Mouse (Mus musculus): ENCODE measurements around the gene Sbk3.
"Not testable (repeated sequence)": the region's sequence is repeated elsewhere in the genome, so short reads cannot be mapped to it uniquely, and the experiment has no call there.

The Sbk3 gene

DNA sequence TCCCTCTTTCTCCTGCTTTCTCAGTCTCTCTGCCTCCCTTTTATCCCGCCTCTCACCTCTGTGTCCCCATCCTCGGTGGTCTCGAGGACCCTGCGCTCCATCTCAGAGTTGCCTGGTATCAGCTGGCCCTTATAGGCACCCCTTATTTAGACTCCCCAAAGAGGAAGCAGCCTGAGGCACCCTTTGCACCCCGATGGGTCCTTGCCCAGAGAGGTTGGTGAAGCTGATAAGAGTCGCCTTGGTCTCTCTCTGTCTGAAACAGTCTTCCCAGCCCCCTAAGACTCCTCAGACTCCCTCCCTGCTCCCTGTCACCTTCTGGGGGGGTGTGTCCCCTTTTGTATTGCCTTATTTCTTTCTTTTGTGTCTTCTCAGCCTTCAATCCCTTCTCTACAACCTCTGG is at the start of gene Sbk3:
TSS of gene Sbk3 (minus strand) at position 101 of the 400 bp plus-strand sequence.
- DNase-seq (ENCODE audit: low read depth): no peak

DNA sequence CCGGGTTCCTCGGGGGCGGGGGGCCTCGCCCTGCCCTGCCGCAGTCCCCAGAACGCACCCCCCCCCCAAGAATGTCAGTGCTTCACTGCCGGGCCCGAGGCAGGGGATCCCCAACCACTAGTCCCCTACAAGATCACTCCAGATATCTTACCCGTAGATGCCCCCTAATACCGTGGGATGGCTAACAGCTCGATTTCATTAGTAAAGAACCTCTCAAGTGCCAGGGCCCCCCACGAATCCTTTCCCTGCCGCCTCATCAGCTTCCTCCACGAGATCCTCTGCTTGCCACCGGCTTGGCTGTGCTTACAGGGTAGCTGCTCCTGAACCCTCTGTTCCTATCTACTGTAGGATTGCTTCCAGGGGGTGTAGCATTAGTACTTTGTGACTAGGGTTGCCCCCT is 49.7 kb upstream of the Sbk3 start:
- DNase-seq (ENCODE audit: low read depth): no peak

DNA sequence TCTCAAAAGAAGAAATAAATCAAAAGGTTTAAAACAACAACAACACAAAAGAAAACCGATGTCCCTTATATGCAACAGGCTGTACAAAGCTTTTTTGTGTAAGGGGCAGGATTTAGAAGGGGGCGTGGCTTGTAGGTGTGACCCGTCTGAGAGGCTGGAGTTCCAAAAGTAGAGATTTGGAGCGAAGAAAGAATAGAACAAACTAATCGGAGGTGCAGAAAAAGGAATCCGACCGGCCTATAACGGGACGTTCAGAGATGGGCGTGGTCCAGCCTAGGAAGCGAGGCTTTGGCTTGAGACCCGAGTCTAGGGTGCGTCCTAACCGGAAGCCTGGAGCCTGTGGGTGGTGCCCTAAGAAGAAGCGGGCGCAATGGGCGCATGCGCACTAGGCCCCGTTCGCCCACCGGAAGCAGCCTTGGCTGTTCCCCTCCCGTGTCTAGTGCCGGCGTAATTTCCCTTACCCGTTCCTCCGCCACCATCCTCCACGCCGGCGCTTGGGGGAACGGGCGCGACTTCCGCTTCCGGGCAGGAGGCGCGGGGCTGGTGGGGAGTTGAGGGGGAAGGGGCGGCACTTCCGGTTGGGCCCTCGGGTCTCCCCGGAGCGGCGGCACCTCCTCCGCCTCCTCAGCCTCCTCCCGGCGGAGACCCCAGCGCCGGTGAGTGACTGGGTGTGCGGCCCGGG is 49.2 kb upstream of the Sbk3 start, which contains the start of the genes Zfp865 and Ccdc106:
TSS of gene Zfp865 (plus strand) at position 377 of the 682 bp plus-strand sequence.
TSS of gene Ccdc106 (plus strand) at position 554 of the 682 bp plus-strand sequence.
- peak; percentile 100 for DNase-seq (ENCODE audit: low read depth)

DNA sequence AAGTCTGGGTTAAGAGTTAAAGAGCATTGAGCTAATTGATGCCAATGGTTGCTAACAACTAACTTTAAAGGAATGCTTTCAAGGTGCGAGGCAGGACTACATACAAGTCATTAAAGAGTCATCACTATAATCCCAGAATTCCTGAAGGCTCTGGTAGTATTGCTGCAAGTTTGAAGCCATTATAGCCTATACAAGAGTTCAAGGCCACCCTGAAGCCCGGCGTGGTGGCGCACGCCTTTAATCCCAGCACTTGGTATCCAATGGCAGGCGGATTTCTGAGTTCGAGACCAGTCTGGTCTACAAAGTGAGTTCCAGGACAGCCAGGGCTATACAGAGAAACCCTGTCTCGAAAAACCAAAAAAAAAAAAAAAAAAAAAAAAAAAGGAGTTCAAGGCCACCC is 48.6 kb upstream of the Sbk3 start:
- DNase-seq (ENCODE audit: low read depth): peak; percentile 34

DNA sequence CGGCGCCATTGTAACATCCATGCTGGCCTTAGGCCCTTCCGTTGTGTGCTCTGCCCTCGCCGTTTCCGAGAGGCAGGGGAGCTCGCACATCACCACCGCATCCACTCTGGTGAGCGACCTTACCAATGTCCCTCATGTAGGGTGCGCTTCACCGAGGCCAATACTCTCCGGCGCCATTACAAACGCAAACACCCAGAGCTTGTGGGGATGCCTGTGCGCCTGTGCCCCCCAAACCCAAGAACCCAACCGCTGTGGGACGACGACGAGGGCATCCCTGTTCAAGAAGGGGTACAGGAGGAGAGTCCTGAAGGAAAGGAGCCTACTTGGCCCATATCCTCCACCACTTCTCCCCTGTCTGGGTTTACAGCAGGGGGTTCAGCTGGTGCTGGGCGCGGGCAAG is 47.0 kb upstream of the Sbk3 start:
- DNase-seq (ENCODE audit: low read depth): no peak

DNA sequence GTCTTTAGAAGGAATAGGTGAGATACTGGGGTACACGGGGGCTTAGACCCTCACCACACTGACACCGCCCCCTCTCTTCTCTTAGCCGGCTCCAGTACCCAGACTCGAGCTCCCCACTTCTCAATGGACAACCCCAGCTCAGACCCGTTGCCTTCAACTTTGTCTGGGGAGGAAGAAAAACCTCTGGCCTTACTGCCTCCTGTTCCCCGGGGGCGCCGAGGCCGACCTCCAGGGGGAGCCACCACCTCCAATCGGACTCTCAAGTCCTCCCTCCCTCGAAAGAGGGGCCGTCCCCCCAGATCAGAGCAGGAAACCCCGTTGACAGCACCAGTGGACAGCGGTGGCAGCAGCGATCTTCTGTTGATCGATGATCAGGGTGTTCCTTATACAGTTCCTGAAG is 46.4 kb upstream of the Sbk3 start:
- DNase-seq (ENCODE audit: low read depth): peak; percentile 25

DNA sequence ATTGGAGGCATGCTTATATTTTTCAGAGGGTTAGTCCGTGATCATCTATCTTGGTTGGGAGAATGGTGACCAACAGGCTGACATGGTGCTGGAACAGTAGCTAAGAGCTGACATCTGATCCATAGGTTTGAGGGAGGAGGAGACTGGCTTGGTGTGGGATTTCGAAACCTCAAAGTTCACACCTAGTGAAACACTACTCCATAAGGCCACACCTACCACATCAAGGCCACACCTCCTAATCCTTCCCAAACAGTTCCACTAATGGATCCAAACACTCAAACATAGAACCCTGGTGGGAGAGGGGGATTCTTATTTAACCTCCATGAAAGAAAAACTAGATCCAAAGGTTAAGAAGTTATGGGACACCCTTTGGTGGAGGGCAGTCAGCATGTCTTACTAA is 46.0 kb upstream of the Sbk3 start:
- peak; percentile 26 for DNase-seq (ENCODE audit: low read depth)

DNA sequence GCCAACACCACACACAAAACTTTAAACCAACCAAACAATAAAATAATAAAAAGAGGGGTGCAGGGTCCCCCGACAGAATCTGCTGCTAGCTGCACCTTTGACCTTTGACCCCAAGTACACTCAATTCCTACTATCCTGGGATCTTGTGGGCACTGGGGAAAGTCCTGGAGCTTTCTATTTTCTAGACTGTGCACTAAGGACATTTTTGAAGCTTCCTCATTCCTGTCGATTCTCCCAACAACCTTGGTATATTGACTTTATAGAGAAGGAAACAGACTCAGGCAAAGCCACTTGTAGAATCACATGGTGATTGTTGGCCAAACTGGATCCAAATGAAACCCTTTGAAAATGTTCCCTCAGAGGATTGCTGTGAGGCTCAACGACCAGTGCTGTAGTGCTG is 45.1 kb upstream of the Sbk3 start:
- no peak for DNase-seq (ENCODE audit: low read depth)

DNA sequence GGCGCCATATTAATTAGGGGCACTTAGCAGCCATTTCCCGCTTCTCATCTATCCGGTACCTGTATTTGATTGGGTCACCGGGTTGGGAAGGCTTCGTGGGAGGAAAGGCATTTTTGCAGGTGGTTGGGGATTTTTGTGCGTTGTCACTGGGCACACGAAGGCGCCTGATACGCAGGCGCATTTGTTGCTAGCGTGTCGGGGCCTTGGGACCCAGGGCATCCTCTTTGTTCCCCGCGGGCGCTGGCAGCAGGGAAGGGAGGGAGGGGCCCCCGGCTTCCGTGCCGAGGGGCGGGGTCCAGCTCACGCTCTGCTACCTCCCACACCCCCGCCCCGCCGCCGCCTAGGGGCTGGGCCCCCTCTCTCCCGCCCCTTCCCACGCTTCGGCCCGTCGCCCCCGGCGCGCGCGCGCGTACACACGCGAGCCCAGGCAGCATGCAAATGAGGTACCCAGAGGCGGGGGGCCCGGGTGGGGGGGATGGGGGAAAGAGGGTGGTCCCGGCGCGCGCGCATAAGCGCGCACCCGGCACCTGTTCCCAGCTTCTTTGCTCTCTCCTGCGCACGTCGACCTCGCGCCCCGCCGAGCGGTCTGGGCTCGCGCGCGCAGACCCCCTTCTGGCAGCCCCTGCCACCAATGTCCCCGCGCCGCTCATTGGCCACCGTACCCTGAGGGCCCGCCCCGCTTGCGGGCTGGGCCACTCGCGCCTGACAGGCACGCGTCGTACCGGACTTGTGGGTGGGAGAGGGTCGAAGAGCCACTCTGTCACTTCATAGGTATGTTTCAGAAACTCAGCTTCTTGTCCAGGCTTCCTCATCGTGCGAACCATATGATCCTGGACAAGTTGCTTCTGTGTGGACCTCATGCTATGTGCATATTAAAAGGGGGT is 44.4 kb upstream of the Sbk3 start, which contains the start of gene Gm44973:
TSS of gene Gm44973 (plus strand) at position 379 of the 884 bp plus-strand sequence.
- DNase-seq (ENCODE audit: low read depth): peak; percentile 98

DNA sequence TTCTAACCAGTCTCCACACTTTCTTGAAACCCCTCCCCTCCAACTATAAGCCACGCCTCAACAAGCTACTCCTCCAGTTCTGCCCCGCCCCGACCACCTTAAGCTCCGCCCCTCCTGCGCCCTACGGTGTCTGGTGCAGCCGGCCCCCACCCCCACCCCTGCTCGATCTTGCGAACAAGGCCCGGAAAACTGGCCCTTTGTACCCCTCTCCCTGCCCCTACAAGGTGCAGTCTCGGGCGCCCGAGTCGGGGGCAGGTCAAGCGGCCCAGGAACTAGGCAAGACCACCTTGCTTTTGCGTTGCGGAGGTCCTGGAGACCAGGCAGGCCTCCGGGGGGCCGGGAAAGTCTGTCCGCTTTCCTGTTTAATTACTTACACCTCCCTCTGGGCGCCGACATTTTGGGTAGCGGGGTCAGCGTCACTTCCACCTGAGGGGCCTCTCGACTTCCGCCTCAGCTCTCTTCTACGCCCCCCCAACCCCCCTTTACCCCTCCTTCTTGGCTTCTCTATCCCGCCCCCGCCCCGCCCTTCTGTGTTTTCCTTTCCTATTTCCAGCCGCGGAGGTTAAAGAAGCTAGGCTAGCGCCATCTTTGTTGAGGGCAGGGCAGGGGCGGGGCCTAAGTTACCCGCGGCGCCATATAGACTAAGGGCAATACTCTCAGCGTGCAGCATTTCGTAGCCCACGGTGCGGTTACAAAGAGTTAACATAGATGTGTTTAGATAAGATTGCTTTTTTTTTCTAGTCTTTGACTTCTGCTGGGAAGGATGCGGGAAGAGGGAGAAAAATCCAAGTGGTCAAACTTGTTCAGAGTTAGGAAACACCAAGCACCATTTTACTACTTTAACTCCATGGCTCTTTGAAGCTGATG is 43.5 kb upstream of the Sbk3 start, which contains the start of the genes Zfp524 and Fiz1:
TSS of gene Zfp524 (plus strand) at position 165 of the 867 bp plus-strand sequence.
TSS of gene Fiz1 (minus strand) at position 447 of the 867 bp plus-strand sequence.
- DNase-seq (ENCODE audit: low read depth): peak; percentile 100

DNA sequence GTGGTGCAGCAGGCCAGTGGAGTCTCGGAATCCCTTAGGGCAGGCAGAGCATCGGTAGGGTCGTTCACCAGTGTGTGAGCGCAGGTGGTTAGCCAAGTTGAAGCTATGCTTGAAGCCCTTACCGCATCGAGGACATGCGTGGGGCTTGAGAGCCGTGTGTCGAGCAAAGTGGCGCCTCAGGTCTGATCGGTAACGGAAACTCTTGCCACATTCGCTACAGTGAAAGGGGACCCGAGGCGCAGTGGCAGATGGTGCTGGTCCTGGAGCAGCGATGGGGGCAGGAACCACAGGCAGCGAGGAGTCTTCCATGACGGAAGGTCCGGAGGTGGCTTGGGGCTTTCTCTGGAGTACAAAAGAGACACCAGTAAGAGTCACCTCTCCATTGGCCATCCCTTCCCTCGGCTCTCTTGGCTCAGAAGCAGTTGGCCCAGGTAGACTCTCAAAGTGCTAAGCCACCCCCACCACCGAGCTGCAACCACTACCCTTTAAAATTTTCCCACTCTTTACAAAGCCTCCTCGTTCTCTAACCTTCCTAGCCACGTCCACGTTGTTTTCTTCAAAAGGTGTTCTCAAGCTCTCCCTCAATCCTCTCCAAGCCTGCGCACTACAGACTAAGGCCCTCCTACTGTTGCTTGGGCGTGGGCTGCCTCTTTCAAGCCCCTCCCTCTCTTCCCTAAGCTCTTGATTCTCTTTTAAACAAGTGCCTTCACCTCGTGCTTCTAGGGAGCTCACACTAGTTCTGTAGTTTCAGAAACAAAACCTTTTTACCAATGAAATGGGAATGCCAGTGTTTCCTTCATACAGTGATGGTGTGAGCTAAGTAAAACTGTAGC is 41.9 kb upstream of the Sbk3 start:
- DNase-seq (ENCODE audit: low read depth): peak; percentile 30

DNA sequence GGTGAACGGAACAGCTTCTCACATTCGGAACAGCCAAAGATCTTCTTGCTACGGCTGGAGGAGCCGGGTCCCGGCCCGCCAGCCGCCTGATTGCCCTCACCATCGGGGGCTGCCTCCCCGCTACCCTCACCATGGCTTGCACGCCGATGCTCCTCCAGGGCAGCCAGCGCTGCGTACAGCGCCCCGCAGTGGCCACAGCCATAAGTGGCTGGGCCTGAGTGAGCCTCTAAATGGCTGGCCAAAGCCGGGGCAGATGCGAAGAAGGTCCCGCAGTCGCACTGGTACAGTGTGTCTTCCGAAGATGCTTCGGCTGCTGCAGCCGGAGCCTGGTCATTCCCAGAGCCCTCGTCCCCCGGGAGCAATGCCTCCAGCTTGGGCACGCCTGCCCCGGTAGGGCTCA is 37.3 kb upstream of the Sbk3 start:
- DNase-seq (ENCODE audit: low read depth): no peak

DNA sequence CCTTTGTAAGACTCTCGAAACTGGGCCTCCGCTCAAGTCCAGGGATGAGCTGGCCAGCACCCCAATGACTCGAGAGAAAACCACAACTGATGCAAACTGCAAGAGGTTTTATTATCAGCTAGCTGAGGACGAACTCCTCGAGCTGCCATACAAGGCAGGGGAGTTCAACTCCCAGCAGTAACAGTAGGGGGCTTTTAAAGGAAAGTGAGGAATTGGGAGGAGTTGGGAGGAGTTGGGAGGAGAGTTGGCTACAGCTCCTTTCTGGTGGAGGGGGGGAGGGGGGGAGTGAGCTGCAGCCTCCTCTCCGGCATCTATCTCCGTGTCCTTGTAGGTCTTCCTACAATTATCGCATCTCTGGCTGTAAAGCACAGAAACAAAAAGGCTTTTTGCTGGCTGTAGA is 31.9 kb upstream of the Sbk3 start:
- DNase-seq (ENCODE audit: low read depth): not testable (repeated sequence)

DNA sequence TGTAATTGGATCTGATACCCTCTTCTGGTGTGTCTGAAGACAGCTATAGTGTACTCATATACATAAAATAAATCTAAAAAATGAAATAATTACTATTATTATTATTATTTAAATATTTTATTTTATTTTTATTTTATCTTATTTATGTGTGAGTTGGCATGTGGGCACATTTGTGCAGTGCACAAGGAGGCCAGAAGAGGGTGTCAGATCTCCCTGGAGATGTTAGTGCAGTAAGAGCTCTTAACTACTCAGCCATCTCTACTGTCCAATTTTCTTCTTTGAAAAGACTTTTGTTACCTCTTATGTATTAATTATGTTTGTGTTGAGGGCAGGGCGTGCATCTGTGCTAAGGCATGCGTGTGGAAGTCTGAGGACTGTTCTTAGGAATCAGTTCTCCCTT is 28.9 kb upstream of the Sbk3 start:
- peak; percentile 56 for DNase-seq (ENCODE audit: low read depth)

DNA sequence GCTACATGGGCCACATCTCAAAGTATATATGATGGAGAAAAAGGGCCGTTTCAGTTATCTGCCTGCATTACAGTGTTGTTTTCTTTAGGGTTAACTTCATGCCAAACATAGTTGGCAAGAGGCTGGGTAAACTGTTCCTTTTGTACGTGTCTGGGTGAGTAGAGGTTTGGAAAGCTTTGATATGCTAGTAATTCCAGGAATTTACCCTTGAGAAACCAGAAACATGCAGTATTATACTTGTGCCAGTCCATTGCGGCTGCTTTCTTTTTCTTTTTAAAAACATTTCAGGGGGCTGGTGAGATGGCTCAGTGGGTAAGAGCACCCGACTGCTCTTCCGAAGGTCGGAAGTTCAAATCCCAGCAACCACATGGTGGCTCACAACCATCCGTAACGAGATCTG is 26.0 kb upstream of the Sbk3 start:
- no peak for DNase-seq (ENCODE audit: low read depth)

DNA sequence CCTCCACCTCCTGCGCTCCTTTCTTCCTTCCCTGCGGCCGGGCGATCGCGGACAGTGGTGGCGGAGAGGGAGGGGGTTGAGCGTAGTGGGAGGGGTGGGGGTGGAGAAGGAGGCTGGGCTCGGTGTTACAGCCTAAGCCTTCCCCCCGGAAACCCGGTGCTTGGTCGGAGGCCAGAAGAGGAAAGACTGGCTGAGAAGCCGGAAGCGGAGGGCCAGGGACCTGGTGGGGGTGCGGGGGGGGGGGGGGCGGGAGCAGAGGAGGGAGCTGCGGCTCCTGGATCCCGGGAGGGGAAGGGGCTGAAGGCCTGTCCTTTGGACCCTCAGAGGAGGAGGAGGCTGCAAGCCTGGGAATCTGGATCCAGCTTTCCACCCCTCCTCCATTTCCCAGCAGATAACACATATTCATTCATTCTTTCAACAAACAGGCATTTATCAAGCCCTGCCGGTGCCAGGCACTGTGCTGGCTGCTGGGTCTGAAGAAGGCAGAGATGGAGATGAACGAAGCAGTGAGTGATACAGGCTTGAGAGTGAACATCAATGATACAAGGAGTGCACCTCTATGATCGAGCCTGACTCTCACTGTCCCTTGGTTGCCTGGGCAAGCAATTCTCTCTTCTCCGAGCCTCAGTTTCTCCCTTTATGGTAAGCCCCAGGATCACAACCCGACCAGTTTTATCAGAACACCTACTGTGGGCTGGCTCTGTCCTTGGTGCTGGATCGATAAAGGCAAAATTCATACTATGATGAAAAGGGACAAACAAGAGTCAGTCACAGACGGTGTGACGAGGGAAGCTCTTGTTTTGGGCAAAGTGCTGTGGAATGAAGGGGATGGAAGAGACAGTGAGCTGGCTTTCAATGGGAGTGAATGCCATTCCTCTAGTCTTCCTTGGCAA is 25.3 kb upstream of the Sbk3 start, which contains the start of gene Zfp579:
TSS of gene Zfp579 (minus strand) at position 156 of the 893 bp plus-strand sequence.
- peak; percentile 84 for DNase-seq (ENCODE audit: low read depth)

DNA sequence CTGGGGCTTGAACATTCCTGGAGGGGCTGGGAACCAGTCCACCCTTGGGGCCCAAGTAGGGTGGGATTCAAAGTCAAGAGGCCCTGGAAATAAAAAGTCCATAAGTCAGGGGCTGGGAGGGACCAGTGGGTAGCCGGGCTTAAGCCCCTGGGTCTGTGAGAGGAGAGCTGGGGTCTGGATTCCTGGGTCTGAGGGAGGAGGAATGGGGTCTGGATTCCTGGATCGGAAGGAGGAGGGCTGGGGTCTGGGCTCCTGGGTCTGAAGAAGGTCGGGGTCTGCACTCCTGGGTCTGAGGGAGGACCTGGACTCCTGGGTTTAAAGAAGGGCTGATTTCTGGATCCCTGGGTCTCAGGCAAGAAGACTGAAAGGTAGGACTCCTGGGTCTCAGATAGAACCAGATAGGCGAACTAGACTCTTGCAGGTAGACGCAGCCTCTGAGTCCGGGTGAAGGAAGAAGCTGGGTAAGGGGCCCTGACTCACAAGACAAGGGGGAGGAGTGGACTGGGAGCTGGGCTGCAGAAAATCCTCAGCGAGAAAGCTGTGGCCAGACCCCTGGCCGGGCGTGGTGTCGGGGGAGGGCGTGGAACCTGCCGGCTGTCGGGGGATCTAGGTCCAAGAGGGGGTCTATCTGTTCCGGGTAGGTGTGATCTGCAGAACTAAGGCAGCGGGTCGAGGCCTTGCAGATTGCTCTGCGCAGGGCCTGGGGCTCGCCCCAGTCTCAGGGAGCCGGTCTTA is 24.5 kb upstream of the Sbk3 start:
- no peak for DNase-seq (ENCODE audit: low read depth)

DNA sequence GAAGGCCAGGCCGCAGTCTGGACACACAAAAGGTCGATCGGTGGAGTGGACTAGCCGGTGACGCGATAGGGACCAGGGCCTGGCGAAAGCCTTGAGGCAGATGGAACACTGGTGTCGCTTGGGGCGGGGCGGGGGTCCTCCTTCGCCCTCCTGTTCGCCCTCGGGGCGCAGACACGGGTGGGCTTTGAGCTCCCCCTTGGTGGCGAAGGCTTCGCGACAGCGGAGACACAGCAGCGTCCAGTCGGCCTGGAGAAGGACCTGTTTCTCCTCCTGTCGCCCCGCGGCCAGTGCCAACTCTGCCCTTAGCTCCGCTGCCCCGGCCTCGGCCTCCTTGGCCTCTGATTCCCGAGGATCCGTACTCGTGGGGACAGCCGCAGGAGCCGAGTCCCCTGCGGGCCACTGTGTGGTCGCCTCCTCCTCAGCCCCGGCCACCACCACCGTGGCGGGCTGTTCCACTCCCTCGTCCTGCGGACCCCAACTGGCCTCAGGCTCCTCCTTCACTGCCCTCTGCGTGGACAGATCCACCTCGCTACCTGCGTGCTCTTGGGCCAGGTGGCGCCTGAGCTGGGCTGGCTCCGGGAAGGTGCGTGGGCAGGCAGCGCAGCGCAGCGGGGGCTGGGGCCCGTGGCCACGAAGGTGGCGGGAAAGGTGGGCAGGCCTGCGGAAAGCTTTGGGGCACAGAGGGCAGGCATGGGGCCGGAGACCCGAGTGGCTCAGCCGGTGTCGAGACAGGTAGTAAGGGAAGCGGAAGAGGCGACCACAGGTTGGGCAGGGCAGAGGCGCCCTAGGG is 23.2 kb upstream of the Sbk3 start:
- no peak for DNase-seq (ENCODE audit: low read depth)

Data from induced T-regulatory cell, adult 2 months (primary cell).